Mouse (Mus musculus): ENCODE data around the gene Stx16. TPM values are rescaled to one million over a fixed set of nuclear protein-coding genes. Genes with fewer than 3 reads are reported as not detected.

The Stx16 gene
- polyA plus RNA-seq, 1 experiment = 20.2 TPM

DNA sequence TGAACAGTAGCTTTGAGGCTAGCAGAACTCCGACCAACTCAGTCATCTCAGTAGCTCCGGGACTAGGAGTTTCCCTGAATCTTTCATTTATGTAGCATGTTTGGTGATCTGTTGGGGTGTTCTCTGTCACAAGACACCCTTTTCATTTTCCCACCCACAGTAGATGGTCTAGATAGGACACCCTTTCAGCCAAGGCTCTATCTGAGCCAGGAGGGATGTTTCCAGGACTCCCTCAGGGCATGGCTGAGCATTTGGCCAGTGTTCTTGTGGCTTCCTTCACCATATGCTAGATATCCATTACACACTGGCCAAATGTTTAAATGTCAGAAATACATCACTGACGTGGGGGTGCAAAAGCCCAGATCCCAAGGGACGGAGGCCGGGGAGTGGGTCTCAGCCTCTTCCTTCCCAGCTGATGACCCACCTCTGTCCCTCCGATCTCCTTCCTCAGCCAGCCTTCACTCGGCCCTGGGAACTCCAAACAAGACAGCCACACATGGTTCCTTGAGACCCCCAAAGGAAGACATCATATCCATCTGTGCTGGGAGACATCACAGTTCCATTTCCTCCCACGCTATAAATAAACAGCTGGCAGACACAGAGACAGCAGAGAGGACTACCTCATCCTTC, 54.5 kb downstream of the Stx16 start:
- Histone ChIP-seq H3K4me3 (ENCODE audit: insufficient read depth, low read depth, low read length) (no peak overlapping the region), H3K27ac (replicated peaks; ENCODE audit: low read depth, low read length) (no peak overlapping the region), H3K4me1 (ENCODE audit: control insufficient read depth, insufficient read depth, insufficient read length, low read length) (0 out of 2 replicates have a peak, but pooled peaks cover 3% of the 10 kb centered on the region)

DNA sequence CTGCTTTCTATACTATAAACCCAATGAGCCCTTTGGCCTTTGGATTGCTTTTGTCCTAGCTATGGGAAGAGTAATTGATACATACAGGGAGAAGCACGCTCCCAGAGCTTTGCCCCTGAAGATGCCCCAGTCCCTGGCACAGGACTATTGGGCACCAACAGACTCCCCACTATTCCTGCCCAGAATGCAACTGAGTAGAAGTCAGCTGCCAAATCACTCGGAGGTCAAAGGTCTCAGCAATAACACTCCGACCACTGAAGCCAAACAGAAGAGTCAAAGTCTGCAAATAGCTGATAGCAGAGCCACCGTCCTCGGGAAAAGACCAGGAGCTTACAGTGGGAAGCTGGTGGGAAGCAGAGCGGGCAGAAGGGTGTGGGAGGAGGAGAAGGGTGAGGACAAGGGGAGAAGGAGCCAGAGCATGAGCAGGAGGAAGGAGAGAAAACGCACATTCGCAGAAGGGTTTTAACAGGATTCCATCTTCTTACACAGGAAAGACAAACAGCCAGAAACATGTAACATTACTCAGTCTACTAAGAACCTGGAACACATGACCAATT, 56.4 kb downstream of the Stx16 start:
- Histone ChIP-seq H3K4me1 (ENCODE audit: control insufficient read depth, insufficient read depth, insufficient read length, low read length) (no peaks in the 10 kb centered on the region), H3K4me3 (ENCODE audit: insufficient read depth, low read depth, low read length) (no peak overlapping the region), H3K27ac (replicated peaks; ENCODE audit: low read depth, low read length) (no peak overlapping the region)

Other genes with a start within 250 kb of the Stx16 start
- 53.2 and 53.4 TPM in 2 replicates for gene Npepl1, start 34.0 kb downstream of the Stx16 start, polyA plus RNA-seq (2012; ENCODE audit: insufficient read depth, insufficient read length, missing spikeins)
- gene Gnas, start 208.0 kb downstream of the Stx16 start, polyA plus RNA-seq (2012; ENCODE audit: insufficient read depth, insufficient read length, missing spikeins) = 2,899 and 4,504 TPM in 2 replicates